Mouse (Mus musculus) c-Kit-negative CD71-positive TER-119-positive erythroid progenitor cells, embryonic 14.5 days (primary cell): Measurements from ENCODE around the gene Vmn1r159.
"Not testable (repeated sequence)": the region's sequence is repeated elsewhere in the genome, so short reads cannot be mapped to it uniquely, and the experiment has no call there.

ENCODE experiments used
- DNase-seq: peaks from one replicate; pipeline ENCODE4 v3.0.0-alpha.2; 2013; ENCODE audit warnings: low read depth, low spot score

The Vmn1r159 gene

DNA sequence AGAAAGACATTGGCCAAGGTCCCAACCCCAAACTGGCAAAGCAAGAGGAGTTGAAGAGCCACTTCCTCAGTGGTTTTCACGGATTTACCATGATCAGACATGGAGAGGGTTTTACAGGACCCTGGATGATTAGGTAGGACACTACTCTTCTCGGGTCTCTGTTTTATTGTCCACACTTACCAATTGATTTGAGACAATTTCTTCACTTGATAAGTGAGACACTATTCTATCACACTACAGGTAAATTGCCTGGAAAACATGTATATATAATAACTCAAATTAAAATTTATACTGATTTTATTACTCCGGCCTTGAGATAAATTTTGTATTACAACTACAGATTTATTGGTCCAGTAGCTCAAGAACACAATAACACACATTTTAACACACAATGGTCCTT lies at the start of gene Vmn1r159:
Gene Vmn1r159 (minus strand): TSS at position 101 of the 400 bp plus-strand sequence.
- not testable (repeated sequence) for DNase-seq

DNA sequence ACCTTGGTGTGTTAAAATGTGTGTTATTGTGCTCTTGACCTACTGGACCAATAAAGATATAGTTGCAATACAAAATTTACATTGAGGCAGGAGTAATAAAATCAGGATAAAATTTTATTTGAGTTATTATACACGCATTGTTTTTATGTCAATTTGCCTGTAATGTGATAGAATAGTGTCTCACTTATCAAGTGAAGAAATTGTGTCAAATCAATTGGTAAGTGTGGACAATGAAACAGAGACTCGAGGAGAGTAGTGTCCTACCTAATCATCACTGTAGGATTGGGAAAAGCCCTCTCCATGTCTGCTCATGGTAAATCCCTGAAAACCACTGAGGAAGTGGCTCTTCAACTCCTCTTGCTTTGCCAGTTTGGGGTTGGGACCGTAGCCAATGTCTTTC lies 27.5 kb upstream of the Vmn1r159 start, which contains the start of gene Vmn1r160:
Gene Vmn1r160 (plus strand): TSS at position 301 of the 400 bp plus-strand sequence.
- not testable (repeated sequence) for DNase-seq
